Mouse (Mus musculus) lung, embryonic 16.5 days (tissue): ENCODE data around the gene Ctrc. TPM values are rescaled to one million over a fixed set of nuclear protein-coding genes. Genes with fewer than 3 reads are reported as not detected.

ENCODE experiments used
- ATAC-seq: fragments of 200-750 bp; cut with Nextera tagmentation; 2 replicates; pipeline ENCODE4 v1.8.0; 2017; ENCODE audit warnings: low read depth, mild to moderate bottlenecking, moderate library complexity
- H3K27ac ChIP-seq: fragments of 300-500 bp; sonication (generic); 2 replicates; pipeline ENCODE4 v1.5.1; 2014; ENCODE audit warnings: mild to moderate bottlenecking, control low read depth, low read length
- H3K27me3 ChIP-seq: fragments of 300-500 bp; sonication (generic); 2 replicates; pipeline ENCODE4 v1.6.1; 2014; ENCODE audit warnings: low read depth, low read length, mixed read lengths; ENCODE audit not compliant: control insufficient read depth, insufficient read depth
- H3K36me3 ChIP-seq: fragments of 300-500 bp; sonication (generic); 2 replicates; pipeline ENCODE4 v1.6.1; 2014; ENCODE audit warnings: low read length; ENCODE audit not compliant: control insufficient read depth, insufficient read depth
- H3K4me1 ChIP-seq: fragments of 300-500 bp; sonication (generic); replicated peaks from 2 replicates; pipeline ENCODE4 v1.6.1; 2014; ENCODE audit warnings: low read length, mixed read lengths; ENCODE audit not compliant: control insufficient read depth, insufficient read depth
- H3K4me2 ChIP-seq: fragments of 300-500 bp; sonication (generic); 2 replicates; pipeline ENCODE4 v1.6.1; 2014; ENCODE audit warnings: low read depth, low read length, control low read depth
- H3K4me3 ChIP-seq: fragments of 300-500 bp; sonication (generic); 2 replicates; pipeline ENCODE4 v1.5.1; 2014; ENCODE audit warnings: mild to moderate bottlenecking, low read length, control low read depth
- H3K9ac ChIP-seq: fragments of 300-500 bp; sonication (generic); 2 replicates; pipeline ENCODE4 v1.6.1; 2014; ENCODE audit warnings: low read length, control low read depth
- H3K9me3 ChIP-seq: fragments of 300-500 bp; sonication (generic); 2 replicates; pipeline ENCODE4 v1.6.1; 2016; ENCODE audit warnings: low read length; ENCODE audit not compliant: control insufficient read depth
- WGBS: fragments of 180-500 bp; shearing (Covaris S2); extraction: QIAGEN DNeasy Blood & Tissue Kit; methylation state at CpG from one replicate; pipeline ENCODE4 v1.1.7; 2014; 5-methylcytosine and 5-hydroxymethylcytosine counted together
- polyA plus RNA-seq: library from polyadenylated mRNA; unstranded; fragments of >200 nt; fragmentation: Nextera tagmentation; extraction: Ambion mirVana; gene quantifications from 2 replicates; pipeline ENCODE4 v1.2.1, GENCODE M21; 2015

Ctrc gene
- polyA plus RNA-seq, 1 experiment from 2014 or later: not detected

DNA sequence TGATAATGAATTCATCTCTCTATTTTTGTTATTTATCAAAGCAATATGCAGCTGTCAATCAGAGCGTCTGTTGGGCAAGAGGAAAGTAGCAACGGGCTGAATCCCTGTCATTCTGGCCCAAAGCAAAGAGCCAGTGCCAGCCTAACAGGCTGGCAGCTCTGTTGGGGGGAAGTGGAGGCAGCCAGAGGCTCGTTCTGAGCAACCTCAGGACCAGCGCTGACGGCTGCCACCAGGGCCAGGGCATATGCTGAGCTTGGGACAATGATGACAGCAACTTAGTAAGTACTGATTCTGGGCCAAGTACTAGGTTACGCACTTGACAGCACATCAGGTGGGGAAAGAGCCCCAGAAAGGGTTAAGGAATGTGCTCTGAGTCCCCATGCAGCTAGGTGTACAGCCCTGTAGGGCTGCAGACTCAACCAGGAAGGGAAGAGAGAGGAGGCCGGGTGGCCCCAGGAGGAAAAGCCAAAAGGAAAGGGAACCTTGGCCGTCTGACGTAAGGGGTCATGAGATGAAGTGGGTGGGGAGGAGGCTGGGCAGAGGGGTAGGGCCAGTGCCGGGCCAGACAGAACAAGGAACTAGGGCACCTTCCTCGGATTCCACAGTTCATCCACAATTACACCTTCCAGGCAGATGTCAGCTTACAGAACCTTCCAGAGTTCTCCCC lies 24.6 kb upstream of the Ctrc start:
- H3K4me2 ChIP-seq: no peak overlapping the region
- H3K27me3 ChIP-seq: no peaks in the 10 kb centered on the region
- 72% methylated on average over 11 of the region's 11 CpGs for WGBS
- H3K36me3 ChIP-seq: no peaks in the 10 kb centered on the region
- peaks cover 64% of the 10 kb centered on the region for H3K4me1 ChIP-seq
- H3K9ac ChIP-seq: no peak overlapping the region
- no peak for ATAC-seq
- no peak overlapping the region for H3K27ac ChIP-seq
- no peaks in the 10 kb centered on the region for H3K9me3 ChIP-seq
- no peak overlapping the region for H3K4me3 ChIP-seq

DNA sequence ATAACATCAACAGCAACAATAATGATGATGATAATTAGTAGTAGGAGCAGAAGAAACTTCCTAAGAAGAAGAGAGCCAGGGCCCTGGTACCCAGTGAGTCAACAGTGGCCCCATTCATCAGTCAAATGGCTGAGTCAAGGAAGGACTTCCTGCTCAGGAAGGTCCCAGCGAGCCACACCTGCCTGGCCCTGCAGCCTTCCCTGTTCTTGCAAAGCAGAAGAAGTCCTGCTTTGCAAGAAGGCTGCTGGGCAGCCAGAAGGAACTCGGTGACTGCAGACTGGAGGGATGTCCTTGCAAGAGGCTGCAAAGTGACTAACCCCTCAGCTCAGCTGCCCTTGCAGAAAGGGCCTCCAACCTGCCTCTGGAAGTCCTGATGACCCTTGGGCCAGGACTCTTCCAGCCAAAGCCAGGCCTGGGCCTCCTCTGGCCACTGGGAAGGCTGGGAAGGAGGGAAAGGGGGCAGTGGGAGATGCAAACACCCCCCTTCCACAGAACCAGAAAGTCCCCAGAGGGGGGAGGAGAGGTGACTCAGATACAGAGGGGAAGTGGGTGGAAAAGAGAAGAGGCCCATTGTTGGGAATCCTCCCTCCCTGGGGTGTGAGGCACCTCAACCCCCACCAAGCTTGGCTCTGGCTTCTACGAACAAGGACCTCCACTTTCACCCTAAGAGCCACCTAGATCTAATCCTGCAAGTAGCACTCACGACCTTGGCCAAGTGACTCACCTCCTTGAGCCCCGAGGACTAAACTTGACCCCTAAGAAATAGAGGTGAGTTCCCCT lies 23.5 kb upstream of the Ctrc start:
- H3K27me3 ChIP-seq: no peaks in the 10 kb centered on the region
- H3K9me3 ChIP-seq: no peaks in the 10 kb centered on the region
- no peaks in the 10 kb centered on the region for H3K36me3 ChIP-seq
- ATAC-seq: no peak
- no peak overlapping the region for H3K4me3 ChIP-seq
- H3K27ac ChIP-seq: no peak overlapping the region
- 49% methylated on average over 5 of the region's 5 CpGs for WGBS
- H3K4me2 ChIP-seq: no peak overlapping the region
- peaks cover 58% of the 10 kb centered on the region for H3K4me1 ChIP-seq
- no peak overlapping the region for H3K9ac ChIP-seq

DNA sequence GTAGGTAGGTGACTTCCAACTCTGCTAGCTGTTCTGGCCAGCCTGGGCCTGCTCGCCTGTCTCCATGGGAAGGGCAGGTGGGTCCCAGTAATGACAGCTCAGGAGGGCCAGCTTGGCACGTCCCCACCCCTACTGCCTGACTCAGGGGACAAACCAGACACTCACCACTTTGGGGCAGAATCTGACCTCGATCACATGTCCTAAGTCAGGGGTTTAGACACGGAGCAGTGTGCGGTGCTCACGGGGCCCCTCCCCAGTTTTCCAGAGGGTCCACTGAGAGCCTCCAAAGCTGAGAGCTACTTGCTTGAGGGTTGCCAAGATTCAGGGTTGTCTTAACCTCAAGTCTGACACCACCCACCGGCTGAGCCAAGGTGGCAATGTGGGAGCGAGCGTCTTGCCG lies 21.9 kb upstream of the Ctrc start:
- Histone ChIP-seq H3K27me3 (no peaks in the 10 kb centered on the region), H3K4me2 (no peak overlapping the region), H3K4me1 (peaks cover 50% of the 10 kb centered on the region), H3K36me3 (no peaks in the 10 kb centered on the region), H3K27ac (peak overlapping the region; percentile 53; the same call in 1 of the 2 replicates), H3K9ac (no peak overlapping the region), H3K4me3 (no peak overlapping the region), H3K9me3 (no peaks in the 10 kb centered on the region)
- no peak for ATAC-seq
- 78% methylated on average over 10 of the region's 10 CpGs for WGBS

DNA sequence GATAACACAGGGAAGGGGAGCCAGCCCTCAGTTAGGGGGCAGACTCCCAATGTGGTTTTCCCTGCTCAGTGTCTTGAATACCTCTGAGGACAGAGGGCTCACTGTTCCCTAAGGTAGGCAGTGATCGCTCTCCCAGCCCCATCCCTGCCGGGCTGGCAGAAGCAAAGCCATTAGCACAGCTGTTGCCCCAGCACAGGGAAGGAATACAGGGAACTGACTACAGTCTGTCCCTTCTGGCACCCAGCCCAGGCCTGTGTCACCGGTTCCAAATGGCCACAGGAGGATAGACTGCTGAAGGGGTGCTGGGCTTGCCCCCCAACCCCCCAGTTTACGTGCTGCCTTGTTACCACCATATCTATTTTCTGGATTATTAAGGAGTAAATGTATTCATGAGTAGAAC lies 21.3 kb upstream of the Ctrc start:
- Histone ChIP-seq H3K36me3 (no peaks in the 10 kb centered on the region), H3K4me1 (peaks cover 44% of the 10 kb centered on the region), H3K9me3 (no peaks in the 10 kb centered on the region), H3K9ac (peak overlapping the region; percentile 21; the same call in 1 of the 2 replicates), H3K27me3 (no peaks in the 10 kb centered on the region), H3K27ac (peak overlapping the region; percentile 53), H3K4me3 (no peak overlapping the region), H3K4me2 (0 out of 2 replicates have a peak overlapping the region, but pooled peaks have one; percentile 8)
- WGBS: 19% methylated on average over 4 of the region's 4 CpGs
- peak; percentile 51 for ATAC-seq

DNA sequence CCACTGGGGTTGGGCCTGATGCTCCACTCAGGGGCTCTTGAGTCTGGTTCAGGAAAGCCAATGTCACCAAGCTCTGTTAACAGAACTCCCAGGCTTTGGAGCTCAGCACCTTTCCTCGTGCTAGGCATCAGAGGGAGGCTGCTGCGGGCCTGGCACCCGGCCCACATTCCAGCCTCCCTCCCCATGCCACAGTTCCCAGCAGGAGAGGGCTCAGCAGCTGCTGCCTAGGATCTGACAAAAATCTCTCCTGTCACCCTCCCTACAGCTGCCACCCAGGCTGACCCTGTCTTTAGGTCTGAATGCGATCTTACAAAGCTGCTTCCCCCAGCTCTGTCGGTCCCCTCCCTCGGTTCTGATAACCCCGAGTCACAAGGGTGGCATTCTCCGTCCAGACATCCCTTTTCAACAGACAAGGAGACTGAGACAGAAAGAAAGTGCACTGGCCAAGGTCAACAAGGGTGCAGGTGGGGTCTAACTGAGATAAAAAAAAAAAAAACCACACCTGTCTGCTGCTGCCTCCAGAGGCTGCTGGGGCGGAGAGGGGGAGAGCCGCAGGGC lies 20.9 kb upstream of the Ctrc start:
- ATAC-seq: peak; percentile 78
- H3K4me1 ChIP-seq: peaks cover 40% of the 10 kb centered on the region

DNA sequence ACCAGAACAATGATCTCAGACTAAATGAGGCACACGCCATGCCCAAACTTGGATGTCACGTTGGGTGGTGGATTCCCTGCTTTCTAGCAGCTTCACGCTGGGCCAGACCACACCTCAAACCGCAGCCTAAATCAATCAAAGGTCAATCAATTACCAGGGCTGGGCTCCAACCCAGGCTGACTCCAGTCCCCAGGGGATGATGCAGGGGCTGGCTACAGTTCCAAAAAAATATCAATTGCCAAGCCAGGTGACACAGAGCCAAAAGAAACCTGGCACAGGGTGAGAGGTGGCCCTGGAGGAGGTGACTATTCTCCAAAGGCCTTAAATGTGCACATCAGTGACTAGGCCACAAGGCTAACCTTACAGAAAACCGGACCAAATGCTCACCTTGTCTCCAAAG lies 19.4 kb upstream of the Ctrc start:
- Histone ChIP-seq H3K27me3 (no peaks in the 10 kb centered on the region), H3K4me2 (no peak overlapping the region), H3K9me3 (no peaks in the 10 kb centered on the region), H3K9ac (no peak overlapping the region), H3K4me3 (no peak overlapping the region), H3K4me1 (peaks cover 29% of the 10 kb centered on the region), H3K27ac (no peak overlapping the region), H3K36me3 (peaks cover 6% of the 10 kb centered on the region)
- no peak for ATAC-seq
- WGBS: 91% methylated on average over 5 of the region's 5 CpGs

More for the DNA sequence above, 20.9 kb upstream of the Ctrc start:
- WGBS: 15% methylated on average over 10 of the region's 10 CpGs
- peak overlapping the region; percentile 21; the same call in 1 of the 2 replicates for H3K9ac ChIP-seq
- H3K4me3 ChIP-seq: no peak overlapping the region
- 0 out of 2 replicates have a peak overlapping the region, but pooled peaks have one; percentile 8 for H3K4me2 ChIP-seq
- no peaks in the 10 kb centered on the region for H3K27me3 ChIP-seq
- H3K36me3 ChIP-seq: no peaks in the 10 kb centered on the region; the same call in 1 of the 2 replicates
- peak overlapping the region; percentile 53 for H3K27ac ChIP-seq
- H3K9me3 ChIP-seq: no peaks in the 10 kb centered on the region

DNA sequence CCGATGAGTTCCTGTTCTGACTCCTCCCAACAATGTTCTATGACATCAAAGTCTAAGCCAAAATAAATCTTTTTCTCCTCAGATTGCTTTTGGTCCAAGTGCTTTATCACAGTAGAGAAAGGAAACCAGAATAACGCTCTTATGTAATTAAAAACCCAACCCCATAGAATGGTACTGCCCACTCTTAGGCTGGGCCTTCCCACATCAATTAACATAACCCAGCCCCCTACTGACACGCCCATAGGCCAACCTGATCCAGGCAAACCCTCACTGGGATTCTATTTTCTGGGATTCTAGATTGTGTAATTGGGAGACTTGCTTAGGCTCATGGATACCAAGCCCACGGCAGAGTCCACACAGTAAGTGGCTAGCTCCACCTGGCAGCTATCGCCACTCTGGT lies 18.8 kb upstream of the Ctrc start:
- Histone ChIP-seq H3K27me3 (no peaks in the 10 kb centered on the region), H3K4me1 (peaks cover 29% of the 10 kb centered on the region), H3K4me2 (no peak overlapping the region), H3K9ac (no peak overlapping the region), H3K4me3 (no peak overlapping the region), H3K36me3 (peaks cover 10% of the 10 kb centered on the region), H3K9me3 (no peaks in the 10 kb centered on the region), H3K27ac (no peak overlapping the region)
- ATAC-seq: no peak
- 93% methylated on average over 5 of the region's 5 CpGs for WGBS

DNA sequence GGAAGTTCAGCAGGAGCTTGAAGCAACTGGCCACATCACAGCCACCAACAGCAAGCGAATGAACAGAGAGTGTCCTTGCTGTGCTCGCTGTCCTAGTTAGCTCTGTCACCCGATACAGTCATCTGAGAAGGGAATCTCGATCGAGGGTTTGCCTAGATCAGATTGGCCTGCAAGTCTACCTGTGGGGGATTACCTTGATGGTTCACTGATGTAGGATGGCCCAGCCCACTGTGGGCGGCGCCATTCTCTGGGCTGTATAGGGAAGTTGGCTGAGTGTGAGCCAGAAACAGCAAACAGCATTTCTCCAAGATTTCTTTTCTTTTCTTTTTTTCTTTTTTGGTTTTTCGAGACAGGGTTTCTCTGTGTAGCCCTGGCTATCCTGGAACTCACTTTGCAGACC lies 18.3 kb upstream of the Ctrc start:
- no peaks in the 10 kb centered on the region for H3K9me3 ChIP-seq

DNA sequence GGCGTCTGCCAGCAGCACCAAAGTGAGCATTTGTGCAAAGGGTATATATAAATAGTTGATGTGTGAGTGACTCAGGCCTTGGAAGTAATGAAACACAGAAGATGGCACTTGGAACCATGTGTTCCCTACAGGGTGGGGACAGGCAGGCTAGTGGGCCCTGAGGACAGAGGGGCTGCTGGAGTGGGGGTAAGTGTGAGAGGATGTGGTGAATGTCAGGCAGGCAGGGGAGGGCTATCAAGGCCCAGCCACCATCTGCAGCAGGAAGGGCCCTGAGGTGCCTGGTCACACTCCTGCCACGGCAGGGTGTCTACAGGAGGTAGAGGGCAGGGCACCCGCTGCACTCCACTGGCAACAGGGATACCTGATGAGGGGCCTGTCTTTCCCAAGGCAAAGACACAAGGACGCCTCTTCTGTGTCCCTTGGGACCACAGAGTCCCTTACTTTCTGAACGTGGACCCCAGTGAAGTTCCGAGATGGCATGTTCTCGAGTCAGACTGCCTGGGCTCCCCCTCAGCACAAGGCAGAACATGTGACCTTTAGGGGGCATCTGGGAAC lies 17.6 kb upstream of the Ctrc start:
- peaks cover 18% of the 10 kb centered on the region for H3K36me3 ChIP-seq
- no peak overlapping the region for H3K4me2 ChIP-seq
- H3K4me1 ChIP-seq: peaks cover 25% of the 10 kb centered on the region
- H3K9me3 ChIP-seq: no peaks in the 10 kb centered on the region
- ATAC-seq: no peak
- H3K27me3 ChIP-seq: no peaks in the 10 kb centered on the region
- no peak overlapping the region for H3K9ac ChIP-seq
- 79% methylated on average over 7 of the region's 7 CpGs for WGBS
- H3K27ac ChIP-seq: no peak overlapping the region
- no peak overlapping the region for H3K4me3 ChIP-seq

More for the DNA sequence above, 18.3 kb upstream of the Ctrc start:
- Histone ChIP-seq H3K9ac (no peak overlapping the region), H3K4me2 (no peak overlapping the region), H3K4me1 (peaks cover 27% of the 10 kb centered on the region), H3K4me3 (no peak overlapping the region), H3K27ac (no peak overlapping the region), H3K27me3 (no peaks in the 10 kb centered on the region), H3K36me3 (peaks cover 14% of the 10 kb centered on the region)
- 89% methylated on average over 8 of the region's 8 CpGs for WGBS
- ATAC-seq: no peak
